Mouse (Mus musculus) kidney, embryonic 14.5 days (tissue): ENCODE measurements around the gene Haspin. TPM values are rescaled to one million over a fixed set of nuclear protein-coding genes. Genes with fewer than 3 reads are reported as not detected.

Source experiments
- ATAC-seq: fragments of 200-750 bp; cut with Nextera tagmentation; 2 replicates; pipeline ENCODE4 v1.8.0; 2017; ENCODE audit warnings: moderate number of reproducible peaks, mild to moderate bottlenecking, moderate TSS enrichment, moderate library complexity; ENCODE audit not compliant: low FRiP score, low TSS enrichment
- H3K27ac ChIP-seq: fragments of 300-500 bp; sonication (generic); 2 replicates; pipeline ENCODE4 v1.5.1; 2014; ENCODE audit warnings: low read depth, mild to moderate bottlenecking, low read length, moderate library complexity, mixed read lengths
- H3K27me3 ChIP-seq: fragments of 300-500 bp; sonication (generic); 2 replicates; pipeline ENCODE4 v1.6.1; 2014; ENCODE audit warnings: mild to moderate bottlenecking, low read length; ENCODE audit not compliant: control insufficient read depth, insufficient read depth
- H3K36me3 ChIP-seq: fragments of 300-500 bp; sonication (generic); 2 replicates; pipeline ENCODE4 v1.6.1; 2014; ENCODE audit warnings: low read length, mixed read lengths; ENCODE audit not compliant: control insufficient read depth, insufficient read depth
- H3K4me1 ChIP-seq: fragments of 300-500 bp; sonication (generic); 2 replicates; pipeline ENCODE4 v1.6.1; 2014; ENCODE audit warnings: low read length, mixed read lengths; ENCODE audit not compliant: control insufficient read depth, insufficient read depth
- H3K4me2 ChIP-seq: fragments of 300-500 bp; sonication (generic); replicated peaks from 2 replicates; pipeline ENCODE4 v1.6.1; 2014; ENCODE audit warnings: low read depth, mild to moderate bottlenecking, low read length
- H3K4me3 ChIP-seq: fragments of 300-500 bp; sonication (generic); 2 replicates; pipeline ENCODE4 v1.5.1; 2014; ENCODE audit warnings: mild to moderate bottlenecking, low read length
- H3K9ac ChIP-seq: fragments of 300-500 bp; sonication (generic); 2 replicates; pipeline ENCODE4 v1.6.1; 2014; ENCODE audit warnings: low read depth, mild to moderate bottlenecking, low read length, moderate library complexity
- H3K9me3 ChIP-seq: fragments of 300-500 bp; sonication (generic); 2 replicates; pipeline ENCODE4 v1.6.1; 2016; ENCODE audit warnings: low read length; ENCODE audit not compliant: control insufficient read depth
- WGBS: fragments of 180-500 bp; shearing (Covaris S2); extraction: QIAGEN DNeasy Blood & Tissue Kit; methylation state at CpG from one replicate; pipeline ENCODE4 v1.1.7; 2014; 5-methylcytosine and 5-hydroxymethylcytosine counted together
- polyA plus RNA-seq: library from polyadenylated mRNA; unstranded; fragments of >200 nt; fragmentation: Nextera tagmentation; extraction: Ambion mirVana; gene quantifications from 2 replicates; pipeline ENCODE4 v1.2.1, GENCODE M21; 2014

Gene Haspin
- polyA plus RNA-seq, 1 experiment from 2014 or later, result 19.5 TPM

DNA sequence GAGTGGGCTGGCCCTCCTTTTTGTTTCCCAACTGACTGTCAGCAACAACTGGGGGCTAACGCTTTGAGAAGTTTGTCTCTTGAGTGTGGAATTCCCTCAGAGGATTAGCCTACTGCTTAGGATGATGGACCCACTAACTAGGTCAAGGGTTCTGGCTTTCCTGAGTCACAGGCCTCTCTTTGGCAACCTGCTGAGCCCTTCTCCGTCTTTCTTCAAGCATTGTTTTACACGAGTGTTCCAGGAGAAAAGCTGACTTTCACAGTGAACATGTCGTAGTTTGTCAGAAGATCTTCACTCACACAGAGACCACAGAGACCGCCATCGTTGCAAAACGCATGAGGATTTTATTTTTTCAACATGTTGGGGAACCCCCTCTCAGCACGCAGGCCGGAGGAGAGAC lies 10.1 kb upstream of the Haspin start:
- Histone ChIP-seq H3K9ac (no peak overlapping the region), H3K4me2 (no peak overlapping the region), H3K4me1 (no peaks in the 10 kb centered on the region), H3K9me3 (no peaks in the 10 kb centered on the region), H3K27ac (no peak overlapping the region), H3K36me3 (no peaks in the 10 kb centered on the region), H3K4me3 (no peak overlapping the region), H3K27me3 (no peaks in the 10 kb centered on the region)
- 85% methylated on average over 9 of the region's 9 CpGs for WGBS
- ATAC-seq, result no peak

DNA sequence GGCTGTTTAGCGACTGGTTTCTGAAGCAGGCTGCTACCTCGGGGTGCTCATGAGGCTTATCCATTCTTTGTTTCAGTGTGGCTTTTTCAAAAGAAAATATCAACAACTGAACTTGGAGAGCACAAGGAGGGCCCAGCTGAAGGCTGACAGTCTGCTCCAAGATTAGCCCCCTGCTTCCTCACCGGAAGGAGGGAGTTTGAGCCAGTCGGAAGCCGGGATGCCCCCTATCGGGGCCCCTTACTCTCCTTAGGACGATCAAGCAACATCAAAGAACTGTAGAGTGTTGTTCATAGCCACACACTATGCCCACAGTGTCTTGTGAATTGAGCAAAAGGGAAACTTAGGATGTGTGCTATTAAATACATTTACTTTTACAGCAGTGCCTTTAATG lies 8.9 kb upstream of the Haspin start:
- H3K4me1 ChIP-seq, result no peaks in the 10 kb centered on the region
- 60% methylated on average over 7 of the region's 7 CpGs for WGBS

DNA sequence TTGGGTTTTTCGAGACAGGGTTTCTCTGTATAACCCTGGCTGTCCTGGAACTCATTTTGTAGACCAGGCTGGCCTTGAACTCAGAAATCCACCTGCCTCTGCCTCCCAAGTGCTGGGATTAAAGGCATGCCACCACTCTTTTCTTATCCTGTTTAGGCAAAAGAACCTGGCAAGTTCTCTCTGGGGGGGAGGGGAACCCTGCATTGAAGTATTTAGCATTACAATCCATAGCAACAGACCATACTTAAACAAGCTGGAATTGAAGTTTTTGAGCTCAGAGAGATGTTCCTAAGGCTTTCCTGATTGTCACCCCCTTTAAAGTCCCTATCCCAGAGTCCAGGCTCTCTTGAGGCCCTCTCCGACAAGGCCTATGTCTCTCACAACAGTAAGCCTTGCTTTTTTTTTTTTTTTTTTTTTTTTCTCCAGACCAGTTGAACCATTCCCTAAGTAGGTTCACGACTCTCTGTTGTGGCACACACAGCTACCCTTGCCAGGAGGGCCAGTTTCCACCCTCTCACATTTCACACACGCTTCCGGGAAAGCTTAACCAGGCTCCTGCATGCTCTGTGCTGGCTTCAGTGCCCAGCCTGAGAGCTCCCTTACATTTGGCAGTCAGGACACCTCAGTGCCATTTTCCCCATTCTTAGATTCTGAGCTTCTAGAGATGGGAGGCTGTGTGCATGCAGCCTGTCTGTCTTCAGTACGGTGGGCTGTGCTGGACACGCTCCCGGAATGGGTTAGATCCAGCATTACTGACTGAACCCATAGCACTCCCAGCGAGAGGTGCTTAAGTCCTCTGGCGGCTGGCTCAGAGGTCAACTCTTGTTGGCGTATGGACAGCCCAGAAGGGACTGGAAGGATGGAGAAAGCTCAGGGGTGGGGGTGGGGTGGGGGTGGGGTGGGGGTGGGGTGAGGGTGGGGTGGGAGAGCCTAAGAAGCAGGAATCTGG lies 8.2 kb upstream of the Haspin start:
- Histone ChIP-seq H3K9ac (no peak overlapping the region), H3K4me1 (no peaks in the 10 kb centered on the region), H3K27me3 (no peaks in the 10 kb centered on the region), H3K9me3 (no peaks in the 10 kb centered on the region), H3K4me3 (no peak overlapping the region), H3K36me3 (no peaks in the 10 kb centered on the region), H3K4me2 (no peak overlapping the region), H3K27ac (no peak overlapping the region)
- no peak for ATAC-seq
- 62% methylated on average over 11 of the region's 11 CpGs for WGBS

More for the DNA sequence above, 8.9 kb upstream of the Haspin start:
- H3K4me3 ChIP-seq, result no peak overlapping the region
- no peaks in the 10 kb centered on the region for H3K36me3 ChIP-seq
- H3K9me3 ChIP-seq, result no peaks in the 10 kb centered on the region
- no peak overlapping the region for H3K9ac ChIP-seq
- no peak overlapping the region for H3K27ac ChIP-seq
- no peak for ATAC-seq
- no peaks in the 10 kb centered on the region for H3K27me3 ChIP-seq
- H3K4me2 ChIP-seq, result no peak overlapping the region

DNA sequence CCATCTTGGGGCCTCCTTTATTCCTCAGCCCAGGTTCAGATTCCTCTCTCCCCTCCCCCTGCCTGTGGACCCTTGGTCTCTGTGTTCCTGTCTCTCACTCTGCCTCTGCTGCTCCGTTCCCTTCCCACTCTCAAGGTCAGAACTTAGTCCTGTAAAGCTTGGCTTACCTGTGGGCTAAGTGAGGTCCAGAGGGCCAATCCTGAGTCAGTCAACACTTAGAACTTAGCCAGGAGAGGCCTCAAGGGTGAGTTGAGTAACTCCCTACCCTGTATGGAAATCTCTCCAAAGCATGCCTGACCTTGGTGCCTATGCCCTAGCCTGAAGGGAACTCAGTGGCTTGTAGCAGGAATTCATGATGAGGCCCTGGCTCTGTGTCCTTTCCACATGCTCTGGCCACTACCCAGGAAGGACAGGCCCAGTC lies 6.2 kb upstream of the Haspin start:
- no peak overlapping the region for H3K27ac ChIP-seq
- H3K9ac ChIP-seq, result no peak overlapping the region
- H3K9me3 ChIP-seq, result no peaks in the 10 kb centered on the region
- no peak overlapping the region for H3K4me3 ChIP-seq
- H3K4me1 ChIP-seq, result no peaks in the 10 kb centered on the region
- WGBS, result 68% methylated on average over 1 of the region's 1 CpGs
- H3K36me3 ChIP-seq, result no peaks in the 10 kb centered on the region
- ATAC-seq, result no peak
- H3K4me2 ChIP-seq, result no peak overlapping the region
- H3K27me3 ChIP-seq, result no peaks in the 10 kb centered on the region

DNA sequence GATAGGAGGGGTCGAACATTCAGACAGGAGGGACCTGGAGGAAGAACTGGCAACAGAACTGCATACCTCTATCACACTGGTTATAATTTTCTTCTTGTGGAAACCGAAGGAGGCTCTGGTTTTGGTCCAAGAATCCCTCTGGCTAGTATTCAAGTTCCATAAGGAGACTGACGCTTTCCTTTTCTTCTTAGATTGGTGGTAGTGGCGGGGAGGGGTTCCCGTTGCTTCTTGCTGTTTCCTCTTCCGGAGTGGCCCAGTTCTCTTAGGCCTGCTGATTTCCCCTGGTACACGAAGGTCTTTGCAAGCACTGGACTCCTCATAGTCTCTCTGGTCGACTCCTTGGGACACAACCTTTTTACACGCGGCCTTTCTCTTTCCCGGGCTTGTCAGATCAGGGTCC lies 978 bp downstream of the Haspin start:
- Histone ChIP-seq H3K9ac (peak overlapping the region; percentile 74), H3K27me3 (no peaks in the 10 kb centered on the region), H3K4me1 (peaks cover 25% of the 10 kb centered on the region), H3K4me2 (peak overlapping the region; percentile 78), H3K36me3 (peaks cover 13% of the 10 kb centered on the region; the same call in 1 of the 2 replicates), H3K9me3 (no peaks in the 10 kb centered on the region), H3K27ac (no peak overlapping the region), H3K4me3 (peak overlapping the region; percentile 93)
- WGBS, result 30% methylated on average over 11 of the region's 11 CpGs
- no peak for ATAC-seq

DNA sequence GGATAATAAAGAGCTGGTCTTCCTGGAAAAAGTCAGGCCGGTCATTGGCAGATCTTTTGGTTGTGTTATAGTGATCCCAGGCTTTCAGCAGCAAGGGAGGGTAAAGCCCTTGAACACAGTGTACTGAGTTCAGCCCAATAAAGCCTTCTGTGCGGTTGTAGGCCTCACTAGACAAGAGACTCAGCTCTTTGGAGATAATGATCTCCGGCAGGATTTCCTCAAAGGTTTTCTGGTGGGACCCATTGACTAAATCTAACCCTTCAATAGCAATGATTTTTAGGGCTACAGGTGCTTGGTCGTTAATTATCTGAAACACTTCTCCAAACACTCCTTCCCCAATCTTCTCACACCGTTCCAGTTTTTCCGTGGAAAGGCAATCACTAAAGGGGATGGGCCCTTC lies 1.5 kb downstream of the Haspin start:
- H3K4me2 ChIP-seq, result peak overlapping the region; percentile 78
- no peak overlapping the region for H3K27ac ChIP-seq
- H3K4me1 ChIP-seq, result peaks cover 25% of the 10 kb centered on the region
- no peaks in the 10 kb centered on the region for H3K9me3 ChIP-seq
- H3K36me3 ChIP-seq, result peaks cover 13% of the 10 kb centered on the region; the same call in 1 of the 2 replicates
- H3K4me3 ChIP-seq, result peak overlapping the region; percentile 93
- 60% methylated on average over 6 of the region's 6 CpGs for WGBS
- no peak for ATAC-seq
- H3K9ac ChIP-seq, result peak overlapping the region; percentile 74; the same call in 1 of the 2 replicates
- H3K27me3 ChIP-seq, result no peaks in the 10 kb centered on the region

DNA sequence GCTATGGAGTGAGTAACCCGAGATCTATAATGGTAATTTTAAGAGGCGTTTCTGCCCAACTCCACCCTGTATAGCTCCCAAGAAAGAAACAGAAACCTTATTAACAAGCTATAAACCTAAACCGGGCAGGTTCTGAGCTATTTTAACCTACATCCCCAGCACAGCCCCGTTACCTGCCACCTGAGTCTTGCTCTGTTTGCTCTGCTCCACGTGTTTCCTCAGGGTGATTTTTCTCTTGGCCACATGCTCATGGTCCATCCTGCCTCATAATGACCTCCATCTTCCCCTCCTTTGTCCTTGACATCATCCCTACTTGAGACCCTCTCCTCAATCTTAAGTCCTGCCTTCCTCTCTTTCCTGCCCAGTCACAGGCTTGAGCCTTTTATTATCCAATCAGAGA lies 3.9 kb downstream of the Haspin start:
- no peak for ATAC-seq
- no peak overlapping the region for H3K4me3 ChIP-seq
- no peaks in the 10 kb centered on the region for H3K27me3 ChIP-seq
- 0 out of 2 replicates have a peak overlapping the region, but pooled peaks have one; percentile 8 for H3K4me2 ChIP-seq
- peaks cover 25% of the 10 kb centered on the region for H3K4me1 ChIP-seq
- H3K9me3 ChIP-seq, result no peaks in the 10 kb centered on the region
- no peak overlapping the region for H3K27ac ChIP-seq
- peaks cover 18% of the 10 kb centered on the region; the same call in 1 of the 2 replicates for H3K36me3 ChIP-seq
- WGBS, result 83% methylated on average over 5 of the region's 5 CpGs
- no peak overlapping the region for H3K9ac ChIP-seq

DNA sequence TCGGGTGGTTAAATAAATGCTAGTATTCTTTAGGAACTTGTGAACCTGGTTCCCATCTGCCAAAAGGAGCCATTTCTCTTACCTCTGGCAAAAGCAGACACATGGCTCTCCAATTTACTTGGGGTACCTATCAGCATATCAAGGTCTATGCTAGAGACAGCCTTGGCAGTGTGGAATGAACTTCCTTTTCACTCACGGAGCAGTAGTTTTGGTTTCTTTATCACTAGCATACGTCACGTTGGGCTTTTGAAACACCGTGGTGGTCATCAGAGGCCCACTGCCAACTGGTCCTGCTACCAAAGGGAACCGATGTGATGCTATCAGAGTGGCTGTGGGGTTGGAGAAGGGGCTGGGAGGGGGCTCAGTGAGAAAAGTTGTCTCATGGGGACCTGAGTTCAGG lies 5.1 kb downstream of the Haspin start:
- H3K9ac ChIP-seq, result no peak overlapping the region
- peaks cover 25% of the 10 kb centered on the region for H3K4me1 ChIP-seq
- no peak for ATAC-seq
- no peak overlapping the region for H3K4me3 ChIP-seq
- H3K9me3 ChIP-seq, result no peaks in the 10 kb centered on the region
- no peak overlapping the region for H3K27ac ChIP-seq
- 95% methylated on average over 6 of the region's 6 CpGs for WGBS
- H3K27me3 ChIP-seq, result no peaks in the 10 kb centered on the region
- no peak overlapping the region for H3K4me2 ChIP-seq
- peaks cover 18% of the 10 kb centered on the region; the same call in 1 of the 2 replicates for H3K36me3 ChIP-seq

DNA sequence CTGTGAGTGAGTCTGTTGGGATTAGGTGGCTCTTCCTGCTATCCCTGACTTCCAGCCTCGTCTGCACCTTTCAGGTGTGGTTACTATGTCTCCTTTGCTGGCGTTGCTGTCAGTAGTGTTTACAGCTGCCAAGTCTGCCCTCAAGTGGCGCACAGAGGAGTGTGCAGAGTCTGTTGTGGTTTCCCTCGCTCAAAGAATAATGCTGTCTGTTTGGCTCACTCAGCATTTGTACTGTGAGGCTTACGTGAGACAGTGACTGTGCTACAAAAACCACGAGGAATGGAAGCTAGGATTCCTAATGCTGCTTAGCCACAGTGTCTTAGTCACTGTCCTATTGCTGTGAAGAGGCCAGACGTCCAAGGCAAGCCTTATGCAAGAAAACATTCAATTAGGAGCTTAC lies 7.1 kb downstream of the Haspin start:
- no peak overlapping the region for H3K4me3 ChIP-seq
- peaks cover 18% of the 10 kb centered on the region; the same call in 1 of the 2 replicates for H3K36me3 ChIP-seq
- no peak overlapping the region for H3K9ac ChIP-seq
- 85% methylated on average over 7 of the region's 7 CpGs for WGBS
- H3K9me3 ChIP-seq, result no peaks in the 10 kb centered on the region
- H3K27ac ChIP-seq, result no peak overlapping the region
- no peaks in the 10 kb centered on the region for H3K27me3 ChIP-seq
- peaks cover 12% of the 10 kb centered on the region; the same call in 1 of the 2 replicates for H3K4me1 ChIP-seq
- ATAC-seq, result no peak
- H3K4me2 ChIP-seq, result no peak overlapping the region
